ENCODE assay signal across 1 mouse cellular context in the genomic region with DNA sequence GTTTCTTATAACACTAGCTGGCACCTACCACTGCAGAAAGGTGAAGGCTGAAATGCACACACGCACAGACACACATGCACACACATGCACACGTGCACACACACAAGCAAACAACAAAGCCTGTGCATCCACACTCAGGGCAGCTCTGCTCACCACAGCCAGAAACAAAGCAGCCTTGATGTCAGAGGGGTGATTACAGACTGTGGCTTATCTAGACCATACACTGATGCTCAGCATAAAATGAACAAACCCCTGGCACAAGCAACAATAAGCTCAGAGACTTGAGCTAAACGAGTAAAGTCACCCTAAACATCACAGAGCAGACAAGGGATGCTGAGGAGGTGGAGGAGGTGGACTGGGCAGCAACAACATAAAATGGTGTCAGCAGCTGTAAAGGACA.
TF ChIP-seq lines count a peak whose summit lies in the region.

No protein-coding gene starts in this region.

TF ChIP-seq in MEL, 35 proteins besides CTCF, POLR2A, EP300 and RAD21:
- TF ChIP-seq RCOR1 (IDR thresholded peaks at IDR 0.05; ENCODE audit: low read depth, low read length), result 0 out of 2 replicates have a peak, but pooled peaks have one; percentile 17
- peak; percentile 4; the same call in 1 of the 2 replicates for TF ChIP-seq MXI1 (IDR thresholded peaks at IDR 0.05; ENCODE audit: low read depth, low read length)
- no peak for TF ChIP-seq ZNF384 (IDR thresholded peaks at IDR 0.05; ENCODE audit: low read depth, low read length)
- TF ChIP-seq MYB (IDR thresholded peaks at IDR 0.05; ENCODE audit: low read depth, low read length), result no peak
- no peak for TF ChIP-seq ETS1 (IDR thresholded peaks at IDR 0.05; ENCODE audit: low read depth, low read length)
- TF ChIP-seq GATA1 (IDR thresholded peaks at IDR 0.05; ENCODE audit: low read depth, low read length), result peak; percentile 58
